Mouse (Mus musculus) midbrain, embryonic 14.5 days (tissue): Measurements from ENCODE around the gene Rbm15. TPM values are rescaled to one million over a fixed set of nuclear protein-coding genes. Genes with fewer than 3 reads are reported as not detected.

Experiments used
- ATAC-seq: fragments of 200-750 bp; cut with Nextera tagmentation; 2 replicates; pipeline ENCODE4 v1.8.0; 2017; ENCODE audit warnings: moderate number of reproducible peaks, moderate library complexity; ENCODE audit not compliant: low FRiP score, low TSS enrichment
- DNase-seq: peaks from one replicate; pipeline ENCODE4 v3.0.0-alpha.2; 2015
- H3K27ac ChIP-seq: fragments of 300-500 bp; sonication (generic); replicated peaks from 2 replicates; pipeline ENCODE4 v1.5.1; 2014; ENCODE audit warnings: mild to moderate bottlenecking, low read depth, low read length, moderate library complexity
- H3K27me3 ChIP-seq: fragments of 300-500 bp; sonication (generic); 2 replicates; pipeline ENCODE4 v1.6.1; 2014; ENCODE audit warnings: low read length, control low read depth, mixed read lengths; ENCODE audit not compliant: control insufficient read depth, insufficient read depth
- H3K36me3 ChIP-seq: fragments of 300-500 bp; sonication (generic); 2 replicates; pipeline ENCODE4 v1.6.1; 2014; ENCODE audit warnings: low read length, control low read depth; ENCODE audit not compliant: control insufficient read depth, insufficient read depth
- H3K4me1 ChIP-seq: fragments of 300-500 bp; sonication (generic); 2 replicates; pipeline ENCODE4 v1.6.1; 2014; ENCODE audit warnings: mild to moderate bottlenecking, antibody characterized with exemption, low read length, control low read depth; ENCODE audit not compliant: control insufficient read depth, insufficient read depth
- H3K4me2 ChIP-seq: fragments of 300-500 bp; sonication (generic); 2 replicates; pipeline ENCODE4 v1.6.1; 2014; ENCODE audit warnings: mild to moderate bottlenecking, low read length, moderate library complexity
- H3K4me3 ChIP-seq: fragments of 300-500 bp; sonication (generic); replicated peaks from 2 replicates; pipeline ENCODE4 v1.5.1; 2014; ENCODE audit warnings: low read depth, low read length
- H3K9ac ChIP-seq: fragments of 300-500 bp; sonication (generic); replicated peaks from 2 replicates; pipeline ENCODE4 v1.6.1; 2014; ENCODE audit warnings: mild to moderate bottlenecking, low read length, moderate library complexity
- H3K9me3 ChIP-seq: fragments of 300-500 bp; sonication (generic); 2 replicates; pipeline ENCODE4 v1.6.1; 2016; ENCODE audit warnings: low read length, control low read depth, mixed read lengths; ENCODE audit not compliant: control insufficient read depth
- WGBS: fragments of 180-500 bp; shearing (Covaris S2); extraction: QIAGEN DNeasy Blood & Tissue Kit; methylation state at CpG from one replicate; pipeline ENCODE4 v1.1.7; 2014; 5-methylcytosine and 5-hydroxymethylcytosine counted together
- polyA plus RNA-seq: library from polyadenylated mRNA; unstranded; fragments of >200 nt; fragmentation: Nextera tagmentation; extraction: Ambion mirVana; gene quantifications from 2 replicates; pipeline ENCODE4 v1.2.1, GENCODE M21; 2014

Gene Rbm15
- polyA plus RNA-seq, 1 experiment from 2014 or later = 9.1 TPM

DNA sequence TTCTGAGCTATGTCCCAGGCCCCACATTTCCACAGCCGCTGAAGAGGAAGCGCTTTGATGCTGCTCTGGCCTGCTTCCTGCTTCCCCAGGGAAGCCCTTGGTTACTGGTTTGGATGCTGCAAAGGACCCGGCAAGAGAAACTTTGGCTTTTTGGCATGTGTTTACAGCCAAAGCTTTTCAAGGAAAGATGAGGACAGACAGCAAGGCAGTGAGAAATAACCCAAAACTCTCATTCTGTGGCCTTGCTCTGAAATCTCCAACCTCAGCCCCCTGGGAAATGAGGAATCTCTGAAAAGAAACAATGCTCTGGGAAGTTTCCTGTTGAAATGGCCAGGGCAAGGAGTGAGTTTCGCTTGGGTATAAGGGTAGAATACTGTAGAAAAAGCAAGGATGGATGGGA lies 26.9 kb upstream of the Rbm15 start:
- H3K9me3 ChIP-seq = no peaks in the 10 kb centered on the region
- DNase-seq (no peak), ATAC-seq (no peak)
- no peaks in the 10 kb centered on the region for H3K4me1 ChIP-seq
- H3K9ac ChIP-seq = no peak overlapping the region
- H3K36me3 ChIP-seq = no peaks in the 10 kb centered on the region
- no peak overlapping the region for H3K27ac ChIP-seq
- WGBS = 75% methylated on average over 4 of the region's 4 CpGs
- no peak overlapping the region for H3K4me2 ChIP-seq
- no peak overlapping the region for H3K4me3 ChIP-seq
- no peaks in the 10 kb centered on the region for H3K27me3 ChIP-seq

DNA sequence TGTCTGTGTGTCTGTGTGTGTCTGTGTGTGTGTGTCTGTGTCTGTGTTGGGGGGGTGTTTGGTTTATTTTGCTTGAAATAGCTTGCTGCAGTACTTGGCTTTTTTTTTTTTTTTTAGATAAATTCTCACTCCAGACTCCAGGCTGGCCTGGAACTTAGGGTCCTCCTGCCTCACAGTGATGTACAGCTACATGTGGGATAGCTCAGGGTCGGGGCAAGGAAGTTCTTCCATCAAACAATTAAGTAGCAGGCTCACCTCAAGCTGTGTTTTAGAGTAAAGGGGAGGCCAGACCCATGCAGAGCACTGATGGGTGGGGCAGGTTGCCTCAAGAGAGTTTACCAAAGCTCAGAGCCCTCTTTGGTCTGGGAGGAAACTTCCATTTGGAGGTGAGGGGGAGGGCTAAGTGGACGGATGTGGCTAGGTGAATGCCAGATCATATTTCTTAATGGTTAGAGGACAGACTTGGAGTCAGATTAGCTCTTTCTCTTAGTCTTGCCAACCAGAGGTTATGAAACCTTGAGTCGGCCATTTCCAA lies 24.3 kb upstream of the Rbm15 start:
- Histone ChIP-seq H3K9ac (no peak overlapping the region), H3K27ac (no peak overlapping the region), H3K27me3 (no peaks in the 10 kb centered on the region), H3K36me3 (no peaks in the 10 kb centered on the region), H3K9me3 (no peaks in the 10 kb centered on the region), H3K4me1 (no peaks in the 10 kb centered on the region), H3K4me3 (no peak overlapping the region), H3K4me2 (no peak overlapping the region)
- WGBS = 66% methylated on average over 3 of the region's 3 CpGs
- DNase-seq (no peak), ATAC-seq (no peak)

DNA sequence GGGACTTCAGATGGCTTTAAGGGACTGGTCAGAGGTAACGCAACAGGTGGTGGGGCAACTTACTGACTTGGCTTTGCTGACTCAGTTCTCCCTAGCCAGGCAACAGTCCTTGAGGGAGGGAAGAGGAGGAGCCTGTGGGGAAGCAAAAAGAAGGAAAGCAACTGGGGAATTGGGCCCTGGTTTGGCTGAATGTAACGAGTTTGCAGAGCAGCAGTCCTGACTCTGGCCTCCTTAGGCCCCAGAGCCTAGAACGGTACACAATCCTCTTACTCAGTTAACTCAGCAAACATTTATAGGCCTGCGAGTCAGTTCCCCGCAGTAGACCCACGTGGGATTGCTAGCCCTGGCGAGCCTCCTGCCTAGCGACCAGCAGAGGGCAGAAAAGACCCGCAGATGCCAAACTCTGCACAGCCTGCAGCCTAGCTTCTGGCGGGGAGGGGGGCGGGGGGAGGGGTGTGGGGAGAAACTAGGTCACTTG lies 23.5 kb upstream of the Rbm15 start:
- H3K9ac ChIP-seq = 0 out of 2 replicates have a peak overlapping the region, but pooled peaks have one; percentile 7
- WGBS = 1% methylated on average over 11 of the region's 11 CpGs
- H3K27ac ChIP-seq = no peak overlapping the region
- H3K27me3 ChIP-seq = no peaks in the 10 kb centered on the region
- no peaks in the 10 kb centered on the region for H3K4me1 ChIP-seq
- H3K4me2 ChIP-seq = no peak overlapping the region
- H3K4me3 ChIP-seq = no peak overlapping the region
- peak; percentile 82 for ATAC-seq
- no peaks in the 10 kb centered on the region for H3K36me3 ChIP-seq
- peak; percentile 88 for DNase-seq
- no peaks in the 10 kb centered on the region for H3K9me3 ChIP-seq

DNA sequence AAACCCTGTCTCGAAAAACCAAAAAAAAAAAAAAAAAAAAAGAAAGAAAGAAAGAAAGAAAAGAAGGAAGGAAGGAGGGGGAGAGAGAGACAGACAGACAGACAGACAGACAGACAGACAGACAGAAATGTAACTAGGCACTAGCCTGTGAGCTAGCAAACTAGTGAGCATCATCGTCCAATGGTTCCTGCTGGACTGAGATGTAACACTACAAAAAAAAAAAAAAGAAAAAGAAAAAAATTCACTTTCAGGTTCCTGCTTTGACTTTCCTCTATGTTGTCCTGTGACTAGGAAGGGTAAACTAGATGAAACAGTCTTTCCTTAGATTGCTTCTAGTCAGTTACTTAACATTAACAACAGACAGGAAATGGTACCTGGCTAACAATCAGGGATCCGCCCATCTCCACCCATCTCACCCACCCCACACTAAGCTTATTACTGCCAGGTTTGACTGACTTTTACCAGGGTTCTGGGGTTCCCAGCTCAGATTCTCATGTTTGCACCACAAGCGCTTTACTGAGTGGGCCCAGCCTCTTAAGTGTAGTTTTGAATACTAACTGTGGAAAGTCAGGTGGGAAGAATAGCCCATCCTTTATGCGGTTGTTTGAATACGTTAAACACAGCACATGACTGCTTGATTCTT lies 22.3 kb upstream of the Rbm15 start:
- Histone ChIP-seq H3K4me2 (no peak overlapping the region), H3K27ac (no peak overlapping the region), H3K9me3 (no peaks in the 10 kb centered on the region), H3K27me3 (no peaks in the 10 kb centered on the region), H3K4me1 (no peaks in the 10 kb centered on the region), H3K9ac (no peak overlapping the region), H3K36me3 (no peaks in the 10 kb centered on the region), H3K4me3 (no peak overlapping the region)
- WGBS = 88% methylated on average over 5 of the region's 6 CpGs
- ATAC-seq = no peak
- DNase-seq = no peak

DNA sequence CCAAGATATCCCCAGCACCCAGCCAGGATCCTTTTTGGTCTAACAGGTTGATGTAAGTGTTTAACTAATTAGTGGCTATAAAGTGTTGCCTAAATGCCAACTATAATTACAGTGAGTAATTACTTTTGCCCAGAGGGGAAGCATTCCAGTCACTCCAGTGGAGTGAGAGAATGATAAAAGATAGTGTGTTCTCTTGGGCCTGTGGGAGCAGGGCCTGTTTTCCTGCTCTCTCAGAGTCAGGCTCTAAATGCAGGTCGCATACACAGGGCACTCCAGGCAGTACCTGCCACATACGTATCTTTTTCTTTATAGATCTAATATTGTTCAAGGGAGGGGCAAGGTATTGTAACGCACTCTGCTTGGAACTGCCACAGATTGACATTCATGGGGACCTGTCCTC lies 18.2 kb upstream of the Rbm15 start:
- H3K4me3 ChIP-seq = no peak overlapping the region
- H3K27ac ChIP-seq = no peak overlapping the region
- H3K27me3 ChIP-seq = no peaks in the 10 kb centered on the region
- H3K9ac ChIP-seq = no peak overlapping the region
- DNase-seq (no peak), ATAC-seq (no peak)
- no peaks in the 10 kb centered on the region for H3K36me3 ChIP-seq
- no peak overlapping the region for H3K4me2 ChIP-seq
- WGBS = 79% methylated on average over 3 of the region's 3 CpGs
- no peaks in the 10 kb centered on the region for H3K9me3 ChIP-seq
- H3K4me1 ChIP-seq = no peaks in the 10 kb centered on the region

DNA sequence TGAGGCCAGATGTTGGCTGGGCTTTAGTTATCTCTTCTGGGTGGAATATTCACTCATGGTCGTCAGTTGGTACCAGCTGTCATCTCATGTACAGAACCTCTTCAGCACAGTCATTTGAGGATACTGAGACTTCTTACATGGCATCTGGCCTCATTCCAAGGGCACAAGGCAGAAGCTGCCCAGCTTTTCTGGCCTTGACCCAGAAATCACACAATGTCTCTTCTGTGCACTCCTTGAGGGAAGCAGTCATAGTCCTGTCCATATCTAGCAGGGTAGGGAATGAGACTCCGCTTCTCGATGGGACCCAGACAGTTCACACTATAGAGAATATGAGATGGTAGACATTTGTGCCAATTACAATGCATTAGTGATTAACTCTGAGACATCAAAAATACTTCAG lies 15.5 kb upstream of the Rbm15 start:
- ATAC-seq (no peak), DNase-seq (no peak)
- Histone ChIP-seq H3K36me3 (no peaks in the 10 kb centered on the region), H3K27me3 (no peaks in the 10 kb centered on the region), H3K4me2 (no peak overlapping the region), H3K4me1 (no peaks in the 10 kb centered on the region), H3K9me3 (no peaks in the 10 kb centered on the region), H3K9ac (no peak overlapping the region), H3K4me3 (no peak overlapping the region), H3K27ac (no peak overlapping the region)
- WGBS = 85% methylated on average over 3 of the region's 3 CpGs

DNA sequence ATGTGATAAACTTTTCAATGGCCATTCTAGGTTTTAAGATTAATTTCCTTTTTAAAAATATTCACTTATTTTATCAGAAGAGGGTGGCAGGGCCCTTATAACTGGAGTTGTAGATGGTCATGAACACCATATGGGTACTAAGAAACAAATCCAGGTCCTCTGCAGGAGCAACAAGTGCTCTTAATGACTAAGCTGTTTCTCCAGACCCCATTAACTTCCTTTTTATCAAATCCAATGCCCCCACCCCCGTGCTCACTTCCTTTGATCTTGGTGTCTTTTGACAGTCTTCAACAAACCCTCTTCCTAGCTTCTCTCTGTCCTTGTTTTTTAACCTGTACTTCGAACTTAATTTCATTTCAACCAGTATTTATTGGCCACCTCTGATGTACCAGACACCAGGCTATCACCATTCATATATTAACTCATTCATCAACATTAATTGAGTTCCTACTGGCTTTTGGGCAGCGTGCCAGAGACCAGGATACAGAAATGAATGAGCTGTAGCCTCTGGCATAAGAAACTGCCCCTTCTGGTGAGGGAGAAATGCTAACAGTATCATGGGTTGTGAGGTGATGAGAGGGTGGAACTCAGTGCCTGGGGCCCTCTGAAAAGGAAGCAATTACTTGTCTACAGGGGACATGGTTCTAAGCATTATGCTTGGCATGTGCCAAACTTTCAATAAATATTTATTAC lies 11.7 kb upstream of the Rbm15 start:
- 60% methylated on average over 3 of the region's 3 CpGs for WGBS
- Histone ChIP-seq H3K9me3 (no peaks in the 10 kb centered on the region), H3K9ac (no peak overlapping the region), H3K27ac (no peak overlapping the region), H3K27me3 (no peaks in the 10 kb centered on the region), H3K4me2 (no peak overlapping the region), H3K4me1 (no peaks in the 10 kb centered on the region), H3K4me3 (no peak overlapping the region), H3K36me3 (no peaks in the 10 kb centered on the region)
- DNase-seq (peak; percentile 65), ATAC-seq (no peak; the same call in 1 of the 2 replicates)

DNA sequence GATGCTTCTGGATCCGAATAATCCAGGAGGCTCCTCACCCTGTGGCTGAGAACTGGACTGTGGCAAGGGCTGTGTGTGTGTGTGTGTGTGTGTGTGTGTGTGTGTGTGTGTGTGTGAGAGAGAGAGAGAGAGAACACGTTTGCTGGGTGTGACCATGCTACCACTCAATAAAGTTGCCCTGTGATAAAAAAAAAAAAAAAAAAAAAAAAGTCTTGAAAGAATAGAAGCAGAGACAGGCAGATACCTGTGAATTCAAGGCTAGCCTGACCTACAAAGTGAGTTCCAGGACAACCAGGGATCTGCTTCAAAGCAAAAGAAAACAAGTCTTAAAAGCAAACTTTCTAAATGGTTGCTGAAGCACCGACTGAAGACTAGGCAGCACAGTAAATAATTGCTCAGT lies 10.5 kb upstream of the Rbm15 start:
- ATAC-seq = no peak
- 59% methylated on average over 3 of the region's 3 CpGs for WGBS
- no peaks in the 10 kb centered on the region for H3K4me1 ChIP-seq
- no peaks in the 10 kb centered on the region for H3K9me3 ChIP-seq
- no peak overlapping the region for H3K4me3 ChIP-seq
- DNase-seq = no peak
- H3K4me2 ChIP-seq = no peak overlapping the region
- no peak overlapping the region for H3K9ac ChIP-seq
- H3K36me3 ChIP-seq = no peaks in the 10 kb centered on the region
- no peak overlapping the region for H3K27ac ChIP-seq
- no peaks in the 10 kb centered on the region for H3K27me3 ChIP-seq
